Mouse (Mus musculus) kidney, postnatal 0 days (tissue): ENCODE measurements around the gene Sertm1. TPM values are rescaled to one million over a fixed set of nuclear protein-coding genes. Genes with fewer than 3 reads are reported as not detected.

ENCODE experiments used
- ATAC-seq: fragments of 200-750 bp; cut with Nextera tagmentation; replicated peaks from 2 replicates; pipeline ENCODE4 v1.8.0; 2017; ENCODE audit warnings: low read depth, moderate number of reproducible peaks, moderate TSS enrichment, moderate library complexity; ENCODE audit not compliant: low FRiP score
- DNase-seq: peaks from one replicate; pipeline ENCODE4 v3.0.0-alpha.2; 2016; ENCODE audit warnings: low spot score
- H3K27ac ChIP-seq: fragments of 300-500 bp; sonication (generic); 2 replicates; pipeline ENCODE4 v1.5.1; 2014; ENCODE audit warnings: mild to moderate bottlenecking
- H3K27me3 ChIP-seq: fragments of 300-500 bp; sonication (generic); 2 replicates; pipeline ENCODE4 v1.6.1; 2014; ENCODE audit warnings: low read length, mixed read lengths; ENCODE audit not compliant: insufficient read depth
- H3K36me3 ChIP-seq: fragments of 300-500 bp; sonication (generic); 2 replicates; pipeline ENCODE4 v1.6.1; 2014; ENCODE audit warnings: low read length, mixed read lengths; ENCODE audit not compliant: insufficient read depth
- H3K4me1 ChIP-seq: fragments of 300-500 bp; sonication (generic); replicated peaks from 2 replicates; pipeline ENCODE4 v1.6.1; 2014; ENCODE audit warnings: antibody characterized with exemption, low read length, mixed read lengths; ENCODE audit not compliant: insufficient read depth
- H3K4me2 ChIP-seq: fragments of 300-500 bp; sonication (generic); 2 replicates; pipeline ENCODE4 v1.6.1; 2014; ENCODE audit warnings: mild to moderate bottlenecking, low read length, moderate library complexity, mixed read lengths
- H3K4me3 ChIP-seq: fragments of 300-500 bp; sonication (generic); replicated peaks from 2 replicates; pipeline ENCODE4 v1.5.1; 2014; ENCODE audit warnings: low read depth, low read length
- H3K9ac ChIP-seq: fragments of 300-500 bp; sonication (generic); 2 replicates; pipeline ENCODE4 v1.6.1; 2014; ENCODE audit warnings: low read depth, low read length
- H3K9me3 ChIP-seq: fragments of 300-500 bp; sonication (generic); replicated peaks from 2 replicates; pipeline ENCODE4 v1.6.1; 2016; ENCODE audit warnings: low read length, inconsistent platforms, mixed read lengths
- CTCF ChIP-seq: IDR thresholded peaks from 2 replicates; pipeline ENCODE4 v1.5.1; 2016; ENCODE audit warnings: antibody characterized with exemption, low read depth, mild to moderate bottlenecking, moderate library complexity
- WGBS: fragments of 180-500 bp; shearing (Covaris S2); extraction: QIAGEN DNeasy Blood & Tissue Kit; methylation state at CpG from one replicate; pipeline ENCODE4 v1.1.7; 2014; 5-methylcytosine and 5-hydroxymethylcytosine counted together
- polyA plus RNA-seq: library from polyadenylated mRNA; unstranded; fragments of >200 nt; fragmentation: Nextera tagmentation; extraction: Ambion mirVana; gene quantifications from 2 replicates; pipeline ENCODE4 v1.2.1, GENCODE M21; 2015

The Sertm1 gene
- polyA plus RNA-seq, result not detected in 2 replicates

DNA sequence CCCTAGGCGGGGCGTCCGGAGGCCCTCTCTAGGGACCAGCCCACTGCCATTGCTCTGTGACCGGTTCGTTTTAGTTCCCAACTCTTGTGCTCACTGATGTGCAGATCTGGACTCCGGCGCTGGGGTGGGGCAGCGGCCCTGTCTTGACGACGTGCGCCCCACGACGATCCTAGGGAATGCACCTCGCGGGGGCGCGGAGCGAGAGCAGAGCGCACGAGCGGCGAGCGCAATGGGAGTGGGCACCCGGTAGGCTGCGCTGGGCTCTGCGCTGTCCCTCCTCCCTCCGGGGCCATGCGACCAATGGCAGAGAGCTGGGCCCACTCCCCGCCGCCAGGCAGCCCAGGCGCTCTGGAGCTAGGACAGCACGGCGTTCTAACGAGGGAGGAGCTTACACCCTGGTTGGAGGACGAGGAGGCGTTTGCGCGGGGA is at the start of gene Sertm1:
Gene Sertm1 (minus strand): TSS at position 245 of the 429 bp plus-strand sequence.
- peak within 1 kb of the TSS; percentile 42 for H3K4me3 ChIP-seq
- no peaks in the 10 kb centered on the region for H3K36me3 ChIP-seq
- no peak within 1 kb of the TSS for H3K27ac ChIP-seq
- TF ChIP-seq CTCF, result no peak
- H3K9me3 ChIP-seq, result no peaks in the 10 kb centered on the region
- peak; percentile 83 for ATAC-seq
- peaks cover 7% of the 10 kb centered on the region; the same call in 1 of the 2 replicates for H3K27me3 ChIP-seq
- H3K4me2 ChIP-seq, result peak within 1 kb of the TSS; percentile 83
- H3K4me1 ChIP-seq, result peaks cover 6% of the 10 kb centered on the region
- no peak within 1 kb of the TSS for H3K9ac ChIP-seq
- DNase-seq, result peak; percentile 69
- WGBS, result under 1% methylated on average over 37 of the region's 38 CpGs

DNA sequence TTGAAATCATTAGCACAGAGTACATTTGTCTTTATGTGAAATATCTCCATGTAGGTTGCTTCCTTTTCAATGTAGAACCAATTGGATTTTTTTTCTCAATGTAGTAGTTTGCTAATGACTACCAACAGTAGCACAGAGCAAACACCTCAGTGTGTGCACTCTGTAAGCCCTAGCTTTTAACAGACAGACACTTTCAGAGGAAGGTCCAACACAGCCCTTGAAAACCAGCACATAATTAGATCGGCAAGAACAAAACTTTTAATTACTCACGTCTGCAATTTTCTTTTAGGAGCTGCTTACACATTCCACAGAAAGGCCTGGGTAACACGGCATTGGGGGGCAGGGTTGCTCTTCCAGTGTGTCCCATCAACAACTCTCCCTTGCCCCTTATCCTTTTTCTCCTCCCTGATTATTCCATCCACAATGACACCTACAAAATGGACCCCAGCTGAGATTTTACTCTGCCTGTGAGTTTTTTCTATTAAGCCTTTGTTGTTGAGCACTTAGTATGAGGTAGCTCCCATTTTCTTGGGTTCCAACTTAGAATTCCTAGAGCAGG is 49.3 kb upstream of the Sertm1 start:
- WGBS, result 68% methylated on average over 3 of the region's 3 CpGs
- no peak overlapping the region for H3K4me3 ChIP-seq
- no peak overlapping the region for H3K27ac ChIP-seq
- ATAC-seq, result no peak
- no peaks in the 10 kb centered on the region for H3K27me3 ChIP-seq
- DNase-seq, result no peak
- H3K9me3 ChIP-seq, result no peaks in the 10 kb centered on the region
- H3K4me1 ChIP-seq, result no peaks in the 10 kb centered on the region
- no peak for TF ChIP-seq CTCF
- H3K36me3 ChIP-seq, result no peaks in the 10 kb centered on the region
- no peak overlapping the region for H3K9ac ChIP-seq
- no peak overlapping the region for H3K4me2 ChIP-seq

DNA sequence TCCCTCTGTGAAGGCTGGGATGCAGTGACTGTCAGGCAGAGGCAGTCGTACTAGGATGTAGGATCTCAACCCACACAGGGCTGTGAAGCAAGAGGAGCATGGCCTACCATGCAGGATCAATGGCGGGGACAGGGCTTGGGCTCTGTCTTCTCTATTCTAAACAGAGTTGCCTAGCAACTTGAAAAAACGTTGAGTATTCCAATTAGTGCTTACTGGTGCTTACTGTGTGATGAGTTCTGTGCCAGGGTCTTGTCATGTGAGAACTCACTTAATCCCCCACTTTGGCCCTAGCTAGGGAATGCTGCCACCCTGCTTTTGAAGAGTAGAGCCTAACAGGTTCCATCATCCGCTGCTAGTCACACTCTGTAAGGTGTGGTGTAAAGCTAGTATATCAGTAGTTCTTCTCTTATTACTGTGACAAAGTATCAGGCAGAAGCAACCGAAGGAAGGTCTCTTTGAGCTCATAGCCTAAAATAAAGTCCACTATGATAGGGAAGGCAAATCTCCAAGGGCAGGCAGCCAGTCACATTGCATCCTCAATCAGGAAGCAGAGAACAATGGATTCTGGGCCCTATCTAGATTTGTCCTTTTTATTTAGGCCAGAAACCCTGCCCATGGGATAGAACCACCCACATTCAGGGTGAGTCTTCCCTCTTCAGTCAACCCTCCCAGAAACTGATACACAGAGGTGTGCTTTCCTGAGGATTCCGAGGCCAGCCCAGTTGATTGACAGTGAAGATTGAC is 27.6 kb upstream of the Sertm1 start:
- Histone ChIP-seq H3K4me3 (no peak overlapping the region), H3K27me3 (no peaks in the 10 kb centered on the region), H3K36me3 (no peaks in the 10 kb centered on the region), H3K4me1 (no peaks in the 10 kb centered on the region), H3K9me3 (no peaks in the 10 kb centered on the region), H3K9ac (no peak overlapping the region), H3K4me2 (no peak overlapping the region), H3K27ac (no peak overlapping the region)
- DNase-seq, result no peak
- WGBS, result 65% methylated on average over 6 of the region's 6 CpGs
- no peak for TF ChIP-seq CTCF
- no peak for ATAC-seq

DNA sequence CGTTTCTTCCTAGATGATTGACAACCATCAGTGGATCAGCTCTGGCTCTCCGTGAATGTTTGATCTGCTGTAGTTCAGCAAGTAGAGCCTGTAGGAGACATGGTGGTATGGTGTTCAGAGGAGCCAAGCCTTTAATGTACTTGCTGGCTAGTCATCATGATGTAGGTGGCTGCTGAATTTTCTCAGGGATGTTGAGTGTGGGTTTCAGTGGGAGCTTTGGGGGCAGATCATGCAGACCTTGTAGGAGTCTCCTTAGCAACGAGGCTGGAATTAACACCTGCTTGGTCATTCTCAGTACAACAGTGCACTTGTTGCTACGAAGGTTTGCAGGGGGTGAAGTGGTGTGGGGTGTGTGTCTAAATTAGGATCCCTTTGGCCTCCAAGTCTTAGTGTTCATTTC is 18.8 kb upstream of the Sertm1 start:
- Histone ChIP-seq H3K4me2 (no peak overlapping the region), H3K27ac (no peak overlapping the region), H3K4me1 (no peaks in the 10 kb centered on the region), H3K27me3 (no peaks in the 10 kb centered on the region), H3K9ac (no peak overlapping the region), H3K36me3 (no peaks in the 10 kb centered on the region), H3K4me3 (no peak overlapping the region), H3K9me3 (no peaks in the 10 kb centered on the region)
- DNase-seq (no peak), ATAC-seq (no peak)
- WGBS, result 77% methylated on average over 4 of the region's 4 CpGs
- no peak for TF ChIP-seq CTCF

DNA sequence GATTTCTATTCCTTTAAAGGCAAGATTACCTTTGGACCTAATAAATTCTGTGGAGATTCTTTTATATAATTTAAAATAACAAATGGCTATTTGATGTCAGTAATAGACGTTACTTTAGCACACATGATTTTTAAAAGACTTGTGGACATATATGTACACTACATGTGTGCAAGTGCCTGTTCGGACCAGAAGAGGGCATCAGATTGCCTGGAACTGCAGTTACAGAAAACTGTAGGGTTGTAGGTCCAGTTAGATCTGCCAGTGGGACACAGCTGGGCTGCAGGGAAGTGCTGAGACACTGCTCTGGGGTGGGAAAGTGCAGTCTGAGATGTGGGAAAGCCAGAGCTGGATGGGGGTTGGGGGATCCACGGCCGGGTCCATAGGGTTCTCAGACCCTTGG is 16.9 kb upstream of the Sertm1 start:
- Histone ChIP-seq H3K27me3 (no peaks in the 10 kb centered on the region), H3K9me3 (no peaks in the 10 kb centered on the region), H3K27ac (no peak overlapping the region), H3K4me3 (no peak overlapping the region), H3K4me2 (no peak overlapping the region), H3K4me1 (no peaks in the 10 kb centered on the region), H3K9ac (no peak overlapping the region), H3K36me3 (no peaks in the 10 kb centered on the region)
- DNase-seq, result no peak
- peak; percentile 19; the same call in 1 of the 2 replicates for TF ChIP-seq CTCF
- 91% methylated on average over 4 of the region's 4 CpGs for WGBS
- ATAC-seq, result no peak

DNA sequence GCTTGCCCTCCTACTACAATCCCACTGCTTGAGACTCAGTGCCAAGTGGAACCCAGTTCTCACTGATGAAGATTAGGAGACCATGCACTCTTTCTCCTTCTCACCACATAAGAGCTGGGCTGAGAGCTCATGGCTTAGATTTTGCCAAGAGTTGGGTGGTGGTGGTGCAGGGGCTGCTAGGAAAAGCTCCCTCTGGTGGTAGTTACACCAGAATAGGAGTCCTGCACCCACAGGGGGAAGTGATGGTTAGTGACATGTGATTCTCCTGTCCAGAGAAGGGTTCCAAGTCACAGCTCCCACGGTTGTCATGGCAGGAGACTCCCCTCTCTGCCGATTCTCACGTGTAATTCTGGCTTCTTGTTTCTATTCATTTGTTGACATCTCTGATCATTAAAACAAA is 4.7 kb upstream of the Sertm1 start:
- DNase-seq, result no peak
- WGBS, result 66% methylated on average over 3 of the region's 3 CpGs

More for the DNA sequence above, 4.7 kb upstream of the Sertm1 start:
- H3K4me3 ChIP-seq, result no peak overlapping the region
- no peak overlapping the region for H3K4me2 ChIP-seq
- TF ChIP-seq CTCF, result peak; percentile 30; the same call in 1 of the 2 replicates
- no peak for ATAC-seq
- H3K9ac ChIP-seq, result no peak overlapping the region
- no peaks in the 10 kb centered on the region for H3K9me3 ChIP-seq
- peaks cover 5% of the 10 kb centered on the region; the same call in 1 of the 2 replicates for H3K27me3 ChIP-seq
- H3K36me3 ChIP-seq, result no peaks in the 10 kb centered on the region
- H3K27ac ChIP-seq, result no peak overlapping the region
- H3K4me1 ChIP-seq, result peaks cover under 1% of the 10 kb centered on the region
